Mouse (Mus musculus): ENCODE measurements around the gene Etaa1. TPM values are rescaled to one million over a fixed set of nuclear protein-coding genes. Genes with fewer than 3 reads are reported as not detected.

The Etaa1 gene
- 0.10 and 0.11 TPM in 2 replicates for polyA plus RNA-seq (2012)

DNA sequence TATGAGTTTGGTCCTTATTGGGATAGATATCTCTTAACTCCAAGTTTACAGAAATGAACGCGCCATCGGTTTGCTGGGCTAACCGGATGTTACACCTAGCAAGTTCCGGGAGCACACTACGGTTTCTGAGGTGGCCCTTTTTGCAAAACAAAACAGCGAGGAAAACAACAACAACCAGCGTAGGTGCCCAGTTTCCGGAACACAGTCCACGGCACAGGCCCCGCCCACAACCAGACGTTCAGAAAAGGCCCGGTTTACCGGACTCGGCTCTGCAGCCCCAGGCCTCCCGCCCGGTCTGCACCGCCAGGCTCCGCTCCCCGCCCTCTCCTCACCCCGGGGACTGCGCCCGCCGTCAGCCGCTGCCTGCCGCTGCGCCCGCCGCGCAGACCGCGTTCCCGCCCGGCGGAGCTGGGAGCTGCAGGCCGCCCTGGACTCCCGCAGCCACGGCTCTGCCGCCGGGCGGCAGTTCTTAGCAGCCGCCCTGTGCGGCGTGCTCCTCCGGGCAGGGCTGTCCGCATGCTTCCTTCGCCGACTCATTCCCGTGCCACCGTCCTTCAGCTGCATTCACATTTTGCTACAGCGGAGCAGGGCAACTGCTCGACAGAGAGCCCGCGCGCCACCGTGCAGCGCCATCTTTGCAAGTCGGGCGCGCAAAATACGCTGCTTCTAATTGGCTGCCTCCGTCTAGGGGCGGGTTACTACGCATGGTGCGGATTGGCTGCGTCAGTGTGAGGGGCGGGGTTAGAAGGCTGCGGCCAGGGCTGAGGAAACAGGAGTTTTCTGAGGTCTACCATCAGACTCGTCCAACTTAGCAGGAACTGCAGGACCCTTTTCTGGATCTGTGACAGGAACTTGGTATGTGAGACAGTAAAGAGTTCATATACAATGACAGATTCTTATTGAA is at the start of gene Etaa1:
Etaa1 (minus strand) TSS at position 645 of the 904 bp plus-strand sequence.
- TF ChIP-seq GATA1 (IDR thresholded peaks at IDR 0.05; ENCODE audit: low read length), result no peak
- TF ChIP-seq TAL1 (IDR thresholded peaks at IDR 0.05; ENCODE audit: low read length), result no peak
- no peaks in the 10 kb centered on the region for H3K27me3 ChIP-seq (ENCODE audit: control insufficient read depth)
- peaks cover 33% of the 10 kb centered on the region for H3K36me3 ChIP-seq (ENCODE audit: control insufficient read depth)
- peaks cover 18% of the 10 kb centered on the region for H3K4me1 ChIP-seq (ENCODE audit: control insufficient read depth)
- no peaks in the 10 kb centered on the region for H3K9me3 ChIP-seq (ENCODE audit: control insufficient read depth, low read length)
- H3K4me3 ChIP-seq (replicated peaks), result peak within 1 kb of the TSS; percentile 100

DNA sequence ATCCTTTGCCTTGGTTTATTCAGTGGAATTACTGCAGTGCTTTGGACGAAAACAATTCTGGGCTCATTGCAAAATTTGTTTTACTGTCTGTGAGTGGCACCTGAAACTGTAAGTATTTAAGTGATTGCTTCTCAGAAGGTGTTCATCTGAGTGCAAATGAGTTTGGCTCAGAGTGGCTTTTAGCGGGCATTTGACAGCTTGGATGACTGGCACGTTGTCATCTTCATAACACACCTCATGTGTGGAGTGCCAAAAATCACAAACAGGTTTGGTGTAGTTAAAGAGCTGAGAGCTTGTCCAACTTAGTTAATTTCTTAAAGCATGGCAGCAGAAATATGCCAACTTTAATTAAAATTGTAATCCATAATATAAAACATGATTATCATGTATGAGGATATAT is 40.5 kb upstream of the Etaa1 start:
- Histone ChIP-seq H3K27me3 (ENCODE audit: control insufficient read depth) (no peaks in the 10 kb centered on the region), H3K9me3 (ENCODE audit: control insufficient read depth, low read length) (no peaks in the 10 kb centered on the region), H3K4me3 (replicated peaks) (no peak overlapping the region), H3K36me3 (ENCODE audit: control insufficient read depth) (no peaks in the 10 kb centered on the region), H3K4me1 (ENCODE audit: control insufficient read depth) (no peaks in the 10 kb centered on the region)
- TF ChIP-seq GATA1 (IDR thresholded peaks at IDR 0.05; ENCODE audit: low read length), result no peak
- no peak for TF ChIP-seq TAL1 (IDR thresholded peaks at IDR 0.05; ENCODE audit: low read length)

DNA sequence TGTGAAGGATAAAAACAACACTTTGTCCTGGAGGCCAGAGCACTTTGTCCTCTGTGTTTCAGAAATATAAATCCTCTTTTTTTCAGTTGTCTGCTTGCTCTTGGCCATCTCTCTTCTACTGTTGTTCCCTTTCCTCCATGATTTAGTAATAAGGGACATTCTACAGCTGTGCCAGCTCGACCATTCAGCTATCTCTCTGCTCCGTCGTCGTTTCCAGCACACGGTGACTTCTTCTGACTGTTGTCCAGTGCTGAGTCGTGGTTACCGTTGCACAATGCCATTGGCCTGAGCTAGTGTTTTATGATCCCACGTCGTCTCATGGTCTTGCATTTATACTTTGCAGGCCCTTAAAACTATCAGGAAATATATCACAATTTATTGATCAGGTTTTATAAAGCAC is 38.6 kb upstream of the Etaa1 start:
- TF ChIP-seq GATA1 (IDR thresholded peaks at IDR 0.05; ENCODE audit: low read length) (no peak), TAL1 (IDR thresholded peaks at IDR 0.05; ENCODE audit: low read length) (no peak)
- H3K36me3 ChIP-seq (ENCODE audit: control insufficient read depth), result no peaks in the 10 kb centered on the region
- H3K4me1 ChIP-seq (ENCODE audit: control insufficient read depth), result no peaks in the 10 kb centered on the region
- H3K4me3 ChIP-seq (replicated peaks), result no peak overlapping the region
- no peaks in the 10 kb centered on the region for H3K9me3 ChIP-seq (ENCODE audit: control insufficient read depth, low read length)
- no peaks in the 10 kb centered on the region for H3K27me3 ChIP-seq (ENCODE audit: control insufficient read depth)

DNA sequence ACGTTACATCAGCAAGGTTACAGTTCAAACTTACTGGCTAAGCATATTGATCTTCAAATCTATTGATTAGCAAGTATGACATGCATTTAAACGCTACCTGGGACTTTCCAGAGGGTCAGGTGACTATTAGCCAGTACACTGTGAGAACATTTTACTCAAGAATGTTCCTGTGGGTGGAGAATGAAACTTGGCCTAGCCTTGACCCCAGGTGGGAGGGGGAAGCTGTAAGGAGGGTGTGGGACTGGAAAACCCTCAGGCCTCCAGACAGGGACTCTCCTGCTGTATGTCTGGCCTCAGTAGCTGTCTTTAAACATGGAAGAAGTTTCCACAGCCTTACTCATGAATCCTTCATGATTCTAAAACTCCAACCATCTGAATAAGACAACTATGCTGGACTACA is 29.7 kb upstream of the Etaa1 start:
- TF ChIP-seq GATA1 (IDR thresholded peaks at IDR 0.05; ENCODE audit: low read length), result no peak
- no peak for TF ChIP-seq TAL1 (IDR thresholded peaks at IDR 0.05; ENCODE audit: low read length)
- H3K27me3 ChIP-seq (ENCODE audit: control insufficient read depth), result no peaks in the 10 kb centered on the region
- H3K9me3 ChIP-seq (ENCODE audit: control insufficient read depth, low read length), result no peaks in the 10 kb centered on the region
- H3K4me3 ChIP-seq (replicated peaks), result no peak overlapping the region
- H3K36me3 ChIP-seq (ENCODE audit: control insufficient read depth), result no peaks in the 10 kb centered on the region
- no peaks in the 10 kb centered on the region for H3K4me1 ChIP-seq (ENCODE audit: control insufficient read depth)

- Histone ChIP-seq H3K27me3 (ENCODE audit: control insufficient read depth) (no peaks in the 10 kb centered on the region), H3K9me3 (ENCODE audit: control insufficient read depth, low read length) (no peaks in the 10 kb centered on the region), H3K4me1 (ENCODE audit: control insufficient read depth) (no peaks in the 10 kb centered on the region), H3K4me3 (replicated peaks) (no peak overlapping the region), H3K36me3 (ENCODE audit: control insufficient read depth) (no peaks in the 10 kb centered on the region)
- TF ChIP-seq TAL1 (IDR thresholded peaks at IDR 0.05; ENCODE audit: low read length), result no peak
- no peak for TF ChIP-seq GATA1 (IDR thresholded peaks at IDR 0.05; ENCODE audit: low read length)
Measured at GRCm38 (mm10) chr11:17981246-17981645, 27.6 kb upstream of the Etaa1 start.

DNA sequence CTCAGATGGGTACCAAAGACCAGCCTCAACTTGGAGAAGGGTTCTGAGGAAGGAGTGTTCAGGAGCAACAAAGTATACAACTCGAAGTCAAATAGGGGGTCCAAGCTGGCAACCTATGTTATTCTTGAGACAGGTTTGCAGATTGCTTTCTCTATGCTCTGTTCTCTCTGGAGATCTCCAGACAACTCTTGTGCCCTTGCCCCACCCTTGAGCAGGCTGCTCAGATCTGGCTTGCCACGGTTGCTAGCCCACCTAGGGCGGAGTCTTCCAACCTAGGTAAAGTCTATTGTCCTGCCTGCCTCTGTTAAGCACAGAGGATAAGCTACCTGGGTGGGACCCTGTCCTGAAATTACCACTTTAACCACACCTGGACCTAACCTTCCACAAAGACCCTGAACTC is 21.9 kb upstream of the Etaa1 start:
- H3K4me1 ChIP-seq (ENCODE audit: control insufficient read depth), result no peaks in the 10 kb centered on the region
- no peaks in the 10 kb centered on the region for H3K27me3 ChIP-seq (ENCODE audit: control insufficient read depth)
- TF ChIP-seq GATA1 (IDR thresholded peaks at IDR 0.05; ENCODE audit: low read length) (no peak), TAL1 (IDR thresholded peaks at IDR 0.05; ENCODE audit: low read length) (no peak)
- H3K9me3 ChIP-seq (ENCODE audit: control insufficient read depth, low read length), result peaks cover 3% of the 10 kb centered on the region; the same call in 1 of the 2 replicates
- no peaks in the 10 kb centered on the region for H3K36me3 ChIP-seq (ENCODE audit: control insufficient read depth)
- no peak overlapping the region for H3K4me3 ChIP-seq (replicated peaks)

GRCm38 (mm10) chr11:17952791-17953190 is 884 bp downstream of the Etaa1 start:
- H3K9me3 ChIP-seq (ENCODE audit: control insufficient read depth, low read length), result no peaks in the 10 kb centered on the region
- H3K27me3 ChIP-seq (ENCODE audit: control insufficient read depth), result no peaks in the 10 kb centered on the region
- no peak for TF ChIP-seq TAL1 (IDR thresholded peaks at IDR 0.05; ENCODE audit: low read length)
- no peak for TF ChIP-seq GATA1 (IDR thresholded peaks at IDR 0.05; ENCODE audit: low read length)
- peak overlapping the region; percentile 100 for H3K4me3 ChIP-seq (replicated peaks)
- H3K36me3 ChIP-seq (ENCODE audit: control insufficient read depth), result peaks cover 39% of the 10 kb centered on the region
- H3K4me1 ChIP-seq (ENCODE audit: control insufficient read depth), result peaks cover 18% of the 10 kb centered on the region

- Histone ChIP-seq H3K4me1 (ENCODE audit: control insufficient read depth) (peaks cover 18% of the 10 kb centered on the region), H3K36me3 (ENCODE audit: control insufficient read depth) (peaks cover 53% of the 10 kb centered on the region), H3K27me3 (ENCODE audit: control insufficient read depth) (no peaks in the 10 kb centered on the region), H3K4me3 (replicated peaks) (no peak overlapping the region), H3K9me3 (ENCODE audit: control insufficient read depth, low read length) (no peaks in the 10 kb centered on the region)
- TF ChIP-seq GATA1 (IDR thresholded peaks at IDR 0.05; ENCODE audit: low read length), result no peak
- TF ChIP-seq TAL1 (IDR thresholded peaks at IDR 0.05; ENCODE audit: low read length), result no peak
Measured at GRCm38 (mm10) chr11:17951336-17951735, 2.3 kb downstream of the Etaa1 start.

DNA sequence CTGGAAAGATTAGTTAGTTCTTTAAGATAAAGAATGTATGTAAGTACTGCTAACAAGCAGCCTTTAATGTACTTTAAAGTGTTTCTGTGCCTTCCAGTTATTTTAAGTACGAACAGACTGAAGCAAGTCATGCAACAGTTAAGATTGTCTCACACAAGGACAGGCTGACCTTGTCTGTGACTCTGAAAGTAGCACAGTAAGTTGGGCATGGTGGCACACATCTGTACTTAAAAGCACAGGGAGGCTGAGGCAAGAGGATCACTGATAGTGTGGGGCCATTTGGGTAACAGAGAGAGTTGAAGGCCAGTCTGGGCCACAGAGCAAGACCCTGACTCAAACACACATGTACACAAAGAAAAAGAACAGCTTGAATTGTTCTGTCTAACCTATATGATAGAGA is 14.5 kb downstream of the Etaa1 start:
- no peak overlapping the region for H3K4me3 ChIP-seq (replicated peaks)
- no peak for TF ChIP-seq GATA1 (IDR thresholded peaks at IDR 0.05; ENCODE audit: low read length)
- no peak for TF ChIP-seq TAL1 (IDR thresholded peaks at IDR 0.05; ENCODE audit: low read length)
- H3K9me3 ChIP-seq (ENCODE audit: control insufficient read depth, low read length), result no peaks in the 10 kb centered on the region

More for the DNA sequence above, 14.5 kb downstream of the Etaa1 start:
- Histone ChIP-seq H3K4me1 (ENCODE audit: control insufficient read depth) (no peaks in the 10 kb centered on the region), H3K27me3 (ENCODE audit: control insufficient read depth) (no peaks in the 10 kb centered on the region), H3K36me3 (ENCODE audit: control insufficient read depth) (peaks cover 32% of the 10 kb centered on the region)
